Mouse (Mus musculus) stomach, adult 2 months (tissue): Measurements from ENCODE around the gene Dennd2c. TPM values are rescaled to one million over a fixed set of nuclear protein-coding genes. Genes with fewer than 3 reads are reported as not detected.

ENCODE experiments used
- polyA plus RNA-seq: library from polyadenylated mRNA; depleted of rRNA; stranded (reverse); fragments of >200 nt; gene quantifications from 2 replicates; pipeline ENCODE4 v1.2.3, GENCODE M21; 2012; rRNA removed

Gene Dennd2c
- polyA plus RNA-seq: 0.66 and 0.85 TPM in 2 replicates

DNA sequence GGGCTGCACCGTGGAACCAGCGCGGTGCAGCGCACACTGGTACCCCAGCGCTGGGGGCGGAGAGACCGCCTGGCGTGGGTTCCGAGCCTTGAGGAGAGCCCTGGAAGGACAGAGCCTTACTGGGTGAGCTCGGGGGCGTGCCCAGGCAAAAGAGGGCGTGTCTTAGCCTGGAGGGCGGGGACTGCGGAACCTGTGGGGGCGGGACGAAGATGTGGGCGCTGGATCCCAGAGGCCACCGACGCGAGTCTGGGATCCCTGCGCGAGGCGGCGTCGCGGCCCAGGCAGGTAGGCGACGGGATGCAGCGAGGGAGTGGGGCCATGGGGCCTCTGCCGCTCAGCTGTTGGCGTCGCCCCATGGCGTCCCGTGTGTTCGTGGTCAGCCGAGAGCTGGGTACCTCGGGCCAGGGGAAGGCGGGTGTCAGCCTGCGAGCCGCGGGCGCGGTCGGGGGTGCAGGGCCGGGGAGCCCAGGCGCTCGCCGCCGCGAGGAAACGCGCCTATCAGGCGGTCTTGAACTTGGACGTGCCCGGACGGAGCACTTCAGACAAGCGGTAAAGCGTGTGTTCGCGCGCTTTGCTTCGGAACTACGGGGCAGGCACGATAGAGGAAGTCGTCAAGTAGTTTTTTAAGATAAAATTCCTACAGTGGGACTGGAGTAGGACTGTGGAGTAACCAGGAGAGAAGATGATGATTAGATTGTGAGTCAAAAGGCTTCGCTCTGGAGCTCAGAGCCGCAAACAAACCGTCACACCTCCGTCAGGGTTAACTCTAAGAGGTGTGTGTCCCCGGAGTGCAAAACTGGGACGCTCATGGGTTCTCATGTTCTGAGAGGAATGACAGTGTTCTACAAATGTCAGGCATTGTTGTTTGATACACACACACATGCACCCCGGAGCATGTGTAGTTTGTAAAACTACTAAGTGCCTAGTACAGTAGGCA, at the start of gene Dennd2c:
Dennd2c (plus strand) TSS at position 151 of the 937 bp plus-strand sequence.

DNA sequence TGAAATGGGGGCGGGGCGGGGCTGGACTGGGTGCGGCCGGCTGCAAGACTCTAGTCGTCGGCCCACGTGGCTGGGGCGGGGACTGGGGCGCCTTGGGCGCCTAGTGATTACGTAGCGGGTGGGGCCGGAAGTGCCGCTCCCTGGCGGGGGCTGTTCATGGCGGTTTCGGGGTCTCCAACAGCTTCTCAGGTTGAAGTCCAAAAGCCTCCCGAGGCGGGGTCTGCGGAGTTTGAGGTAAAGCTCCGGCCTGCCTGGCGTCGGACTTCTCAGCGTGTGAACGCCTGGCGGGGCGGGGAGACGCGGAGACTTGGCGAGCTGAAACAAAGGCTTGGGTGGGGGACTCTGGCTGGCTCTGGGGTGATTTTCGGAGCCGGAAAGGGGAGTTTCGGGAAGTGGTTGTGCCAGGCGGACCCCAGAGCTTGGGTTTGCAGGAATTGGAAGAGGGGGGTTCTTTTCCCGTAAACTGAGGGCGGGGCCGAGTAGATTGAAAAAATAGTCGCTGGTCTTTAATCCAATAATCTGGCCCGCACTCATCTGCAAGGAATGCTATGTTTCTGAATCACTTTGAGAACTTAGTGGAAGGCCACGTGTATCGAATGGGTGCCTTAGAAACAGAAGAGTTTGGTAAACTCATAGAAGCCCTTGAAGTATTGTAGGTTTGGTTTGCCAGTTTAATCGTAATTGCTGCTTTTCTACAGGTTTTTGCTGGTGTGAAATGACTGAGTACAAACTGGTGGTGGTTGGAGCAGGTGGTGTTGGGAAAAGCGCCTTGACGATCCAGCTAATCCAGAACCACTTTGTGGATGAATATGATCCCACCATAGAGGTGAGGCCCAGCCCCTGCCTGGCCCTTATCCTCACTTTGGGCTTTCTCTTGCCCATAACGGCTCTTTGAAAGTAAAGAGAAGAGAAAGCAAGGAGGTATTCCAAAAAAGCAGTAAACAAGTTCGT, 43.9 kb upstream of the Dennd2c start, which contains the start of gene Nras:
Nras (plus strand) TSS at position 79 of the 951 bp plus-strand sequence.

DNA sequence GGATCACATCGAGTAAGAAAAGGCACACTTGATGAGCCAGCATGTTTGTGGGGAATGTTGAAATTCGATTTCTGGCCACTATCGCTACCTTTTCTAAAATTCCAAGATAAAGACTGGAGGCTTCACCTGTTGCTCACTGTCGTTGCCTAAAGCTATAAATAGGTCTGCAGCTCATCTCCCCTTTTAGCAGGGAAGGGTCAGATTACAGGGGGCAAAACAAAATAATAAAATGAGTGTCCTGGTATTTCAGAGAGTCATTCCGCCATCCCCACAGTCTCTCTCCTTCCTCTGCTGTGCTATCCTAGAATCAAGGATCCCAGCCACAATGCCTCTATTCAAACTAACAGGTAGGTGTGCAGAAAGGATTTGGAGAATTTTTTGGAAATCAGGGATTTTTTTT, 28.6 kb upstream of the Dennd2c start, which contains the start of gene Ampd1:
Ampd1 (plus strand) TSS at position 244 of the 400 bp plus-strand sequence.

DNA sequence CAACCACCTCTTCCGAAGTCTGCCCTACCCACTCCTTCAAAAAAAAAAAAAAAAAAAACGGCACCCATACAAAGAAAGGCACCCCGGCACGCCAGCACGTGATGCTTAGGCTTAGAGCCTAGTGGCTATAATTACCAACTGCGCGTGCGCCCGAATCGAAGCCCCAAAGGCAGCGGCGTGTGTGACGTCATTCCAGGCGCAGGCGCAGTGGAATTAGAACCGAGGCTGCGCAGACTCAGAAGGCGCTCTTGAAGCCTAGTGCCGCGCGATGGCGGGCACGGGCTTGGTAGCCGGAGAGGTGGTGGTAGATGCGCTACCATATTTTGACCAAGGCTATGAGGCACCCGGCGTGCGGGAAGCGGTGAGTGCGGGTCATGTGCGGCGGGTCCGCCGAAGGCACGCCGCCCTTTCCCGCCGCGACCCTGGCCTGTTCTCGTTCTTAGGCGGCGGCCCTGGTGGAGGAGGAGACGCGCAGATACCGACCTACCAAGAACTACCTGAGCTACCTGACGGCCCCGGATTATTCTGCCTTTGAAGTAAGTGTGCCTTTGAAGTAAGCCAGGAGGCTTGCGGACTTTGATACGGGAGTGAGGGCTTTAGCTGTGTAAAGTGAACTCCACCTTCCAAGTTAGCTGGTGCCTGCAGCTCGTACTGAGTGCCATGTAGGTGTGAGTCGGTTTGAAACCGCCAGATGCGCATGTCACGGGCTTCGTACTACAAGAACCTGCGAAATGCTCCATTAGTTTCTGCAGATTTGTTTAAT, 69.3 kb downstream of the Dennd2c start, which contains the start of gene Bcas2:
Bcas2 (plus strand) TSS at position 151 of the 763 bp plus-strand sequence.

Other genes starting within 250 kb of the Dennd2c start
- not detected in 2 replicates for gene Sycp1, start 166.5 kb upstream of the Dennd2c start, polyA plus RNA-seq
- not detected in 2 replicates for gene Nr1h5, start 138.5 kb upstream of the Dennd2c start, polyA plus RNA-seq
- gene Sike1, start 106.9 kb upstream of the Dennd2c start, polyA plus RNA-seq: 7.2 and 8.5 TPM in 2 replicates
- 2.1 and 4.8 TPM in 2 replicates for gene Csde1, start 82.2 kb upstream of the Dennd2c start, polyA plus RNA-seq
- 3.6 and 4.2 TPM in 2 replicates for gene Nras, start 44.3 kb upstream of the Dennd2c start, polyA plus RNA-seq
- 0.38 and 0.49 TPM in 2 replicates for gene Ampd1, start 28.6 kb upstream of the Dennd2c start, polyA plus RNA-seq
- gene Bcas2, start 69.1 kb downstream of the Dennd2c start, polyA plus RNA-seq: 5.3 and 6.0 TPM in 2 replicates
- 1.2 and 2.7 TPM in 2 replicates for gene Trim33, start 176.7 kb downstream of the Dennd2c start, polyA plus RNA-seq